Mouse (Mus musculus): Measurements from ENCODE around the gene Rundc3b.

DNA sequence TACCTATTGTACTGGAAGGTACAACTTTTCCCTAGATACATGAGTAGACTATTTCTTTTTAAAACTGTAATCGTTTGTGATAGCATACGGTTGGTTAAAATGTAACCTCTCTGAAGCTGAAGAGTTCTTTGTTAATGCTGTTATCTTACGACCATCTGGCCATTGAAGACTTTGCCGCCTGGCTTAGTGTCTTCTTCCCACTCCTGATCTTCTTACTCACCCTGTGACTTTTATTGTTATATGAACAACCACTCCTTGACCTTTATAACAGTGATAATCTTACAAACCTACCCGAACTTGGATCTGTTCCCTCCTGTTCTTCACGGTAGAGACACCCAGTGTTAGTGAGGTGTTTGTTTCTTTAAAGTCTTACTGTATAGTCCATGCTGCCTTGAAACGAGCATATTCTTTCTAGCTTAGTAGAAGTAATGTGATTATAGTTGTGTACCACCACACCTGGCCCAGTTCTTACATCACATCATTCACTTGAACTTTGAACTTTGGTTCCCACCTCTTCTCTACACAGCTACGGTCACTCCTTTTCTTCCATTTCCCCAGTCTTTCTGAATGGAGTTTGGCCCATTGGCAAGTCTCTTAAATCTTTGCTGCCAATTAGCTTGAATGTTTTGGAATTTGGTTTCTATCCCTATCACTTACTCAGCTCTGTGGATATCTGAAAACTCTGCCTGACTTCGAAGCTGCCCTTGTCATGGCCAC, 45.2 kb upstream of the Rundc3b start:
- TF ChIP-seq CTCF (conservative IDR thresholded peaks at IDR 0.05; ENCODE audit: low read length) (no peak), NANOG (IDR thresholded peaks at IDR 0.05; ENCODE audit: borderline replicate concordance, low read length) (no peak), POU5F1 (IDR thresholded peaks at IDR 0.05; ENCODE audit: borderline replicate concordance, low read length) (no peak)

Data from E14TG2a.4 (cell line).